Mouse (Mus musculus) central nervous system, embryonic 18 days (tissue): ENCODE data around the gene Ska3. TPM values are rescaled to one million over a fixed set of nuclear protein-coding genes. Genes with fewer than 3 reads are reported as not detected.

ENCODE experiments used
- polyA plus RNA-seq: library from polyadenylated mRNA; depleted of rRNA; stranded (reverse); fragments of >200 nt; gene quantifications from 2 replicates; pipeline ENCODE4 v1.2.3, GENCODE M21; 2012; rRNA removed

The Ska3 gene
- 3.3 and 3.9 TPM in 2 replicates for polyA plus RNA-seq

GRCm38 (mm10) chr14:57825788-57826751, at the start of gene Ska3, which contains the start of gene Mrpl57:
Gene Ska3, minus strand, starts transcription at chr14:57826185.
Gene Mrpl57, plus strand, starts transcription at chr14:57826234.

GRCm38 (mm10) chr14:57797991-57798931, 27.7 kb downstream of the Ska3 start, which contains the start of gene Sap18:
Gene Sap18, plus strand, starts transcription at chr14:57798180.

GRCm38 (mm10) chr14:57758237-57758636, 67.7 kb downstream of the Ska3 start, which contains the start of gene Lats2:
Gene Lats2, minus strand, starts transcription at chr14:57758388.

Other genes with a start within 250 kb of the Ska3 start
- gene Xpo4, start 160.8 kb downstream of the Ska3 start, polyA plus RNA-seq: 7.9 and 8.7 TPM in 2 replicates
- not detected in 2 replicates for gene Gm49361, start 80.1 kb downstream of the Ska3 start, polyA plus RNA-seq
- gene Lats2, start 67.8 kb downstream of the Ska3 start, polyA plus RNA-seq: 6.7 and 7.9 TPM in 2 replicates
- gene Sap18, start 28.0 kb downstream of the Ska3 start, polyA plus RNA-seq: 25.9 and 35.2 TPM in 2 replicates
- gene Mrpl57, start within 50 bp of the Ska3 start, polyA plus RNA-seq: 76.7 and 78.7 TPM in 2 replicates
- 25.8 and 26.8 TPM in 2 replicates for gene Zdhhc20, start 64.1 kb upstream of the Ska3 start, polyA plus RNA-seq
- gene Micu2, start 173.1 kb upstream of the Ska3 start, polyA plus RNA-seq: 39.4 and 41.5 TPM in 2 replicates
- gene Fgf9, start 244.4 kb upstream of the Ska3 start, polyA plus RNA-seq: 9.4 and 10.3 TPM in 2 replicates